Mouse (Mus musculus) embryonic facial prominence, embryonic 13.5 days (tissue): ENCODE data around the gene Gm11541. TPM values are rescaled to one million over a fixed set of nuclear protein-coding genes. Genes with fewer than 3 reads are reported as not detected.

Experiments
- ATAC-seq: fragments of 200-750 bp; cut with Nextera tagmentation; 2 replicates; pipeline ENCODE4 v1.8.0; 2017; ENCODE audit warnings: low read depth; ENCODE audit not compliant: insufficient number of reproducible peaks, insufficient read depth, low FRiP score, low TSS enrichment
- H3K27ac ChIP-seq: fragments of 300-500 bp; sonication (generic); 2 replicates; pipeline ENCODE4 v1.5.1; 2015; ENCODE audit warnings: moderate library complexity, mild to moderate bottlenecking, inconsistent platforms
- H3K27me3 ChIP-seq: fragments of 300-500 bp; sonication (generic); 2 replicates; pipeline ENCODE4 v1.6.1; 2015; ENCODE audit warnings: mild to moderate bottlenecking, inconsistent platforms
- H3K36me3 ChIP-seq: fragments of 300-500 bp; sonication (generic); 2 replicates; pipeline ENCODE4 v1.6.1; 2015; ENCODE audit warnings: mild to moderate bottlenecking, inconsistent platforms
- H3K4me1 ChIP-seq: fragments of 300-500 bp; sonication (generic); 2 replicates; pipeline ENCODE4 v1.6.1; 2015; ENCODE audit warnings: inconsistent platforms
- H3K4me2 ChIP-seq: fragments of 300-500 bp; sonication (generic); 2 replicates; pipeline ENCODE4 v1.6.1; 2015; ENCODE audit warnings: moderate library complexity, mild to moderate bottlenecking, inconsistent platforms
- H3K4me3 ChIP-seq: fragments of 300-500 bp; sonication (generic); 2 replicates; pipeline ENCODE4 v1.5.1; 2015; ENCODE audit warnings: mild to moderate bottlenecking, inconsistent platforms
- H3K9ac ChIP-seq: fragments of 300-500 bp; sonication (generic); 2 replicates; pipeline ENCODE4 v1.6.1; 2015; ENCODE audit warnings: mild to moderate bottlenecking, inconsistent platforms
- H3K9me3 ChIP-seq: fragments of 300-500 bp; sonication (generic); 2 replicates; pipeline ENCODE4 v1.6.1; 2016; ENCODE audit warnings: inconsistent platforms
- WGBS: fragments of 180-500 bp; shearing (Covaris S2); methylation state at CpG from one replicate; pipeline ENCODE4 v1.1.7; 2015; ENCODE audit warnings: mixed read lengths; 5-methylcytosine and 5-hydroxymethylcytosine counted together
- polyA plus RNA-seq: library from polyadenylated mRNA; unstranded; fragments of >200 nt; fragmentation: Nextera tagmentation; extraction: Ambion mirVana; gene quantifications from 2 replicates; pipeline ENCODE4 v1.2.1, GENCODE M21; 2015

The Gm11541 gene
- 1.2 and 1.4 TPM in 2 replicates for polyA plus RNA-seq

DNA sequence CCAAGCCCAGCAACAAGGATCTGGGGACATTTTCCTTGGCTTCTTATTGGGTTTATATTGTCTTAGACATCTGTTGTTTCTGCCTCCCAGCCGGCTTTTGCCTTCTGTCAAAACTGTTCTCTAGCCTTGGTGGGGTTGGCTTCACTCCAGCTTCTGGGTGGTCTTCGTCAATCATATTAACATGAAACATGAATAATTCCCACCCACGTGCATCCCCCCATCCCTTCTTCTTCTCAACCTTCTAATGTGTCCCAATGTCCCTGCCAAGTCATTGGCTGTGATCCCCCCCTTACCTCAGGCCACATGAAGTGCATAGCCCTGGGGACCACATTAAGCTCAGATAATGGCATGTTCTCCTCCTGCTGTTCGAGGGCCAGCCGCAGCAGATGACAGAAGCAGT, at the start of gene Gm11541:
Gm11541 (minus strand) TSS at position 28 of the 400 bp plus-strand sequence.
- no peak for ATAC-seq
- no peak within 1 kb of the TSS for H3K9ac ChIP-seq
- 44% methylated on average over 5 of the region's 5 CpGs for WGBS

GRCm38 (mm10) chr11:94752946-94753713, 48.8 kb upstream of the Gm11541 start:
- H3K4me2 ChIP-seq = no peak overlapping the region
- H3K27ac ChIP-seq = no peak overlapping the region
- no peak overlapping the region for H3K4me3 ChIP-seq
- no peaks in the 10 kb centered on the region for H3K36me3 ChIP-seq
- H3K9ac ChIP-seq = no peak overlapping the region
- H3K27me3 ChIP-seq = no peaks in the 10 kb centered on the region
- WGBS = 59% methylated on average over 2 of the region's 2 CpGs
- H3K9me3 ChIP-seq = no peaks in the 10 kb centered on the region
- no peaks in the 10 kb centered on the region for H3K4me1 ChIP-seq
- ATAC-seq = no peak

More for the DNA sequence above, at the start of gene Gm11541:
- no peak within 1 kb of the TSS for H3K4me2 ChIP-seq
- H3K36me3 ChIP-seq = no peaks in the 10 kb centered on the region
- peaks cover 17% of the 10 kb centered on the region for H3K4me1 ChIP-seq
- H3K27me3 ChIP-seq = 0 out of 2 replicates have a peak, but pooled peaks cover 5% of the 10 kb centered on the region
- H3K4me3 ChIP-seq = no peak within 1 kb of the TSS
- no peaks in the 10 kb centered on the region for H3K9me3 ChIP-seq
- peak within 1 kb of the TSS; percentile 44; the same call in 1 of the 2 replicates for H3K27ac ChIP-seq

DNA sequence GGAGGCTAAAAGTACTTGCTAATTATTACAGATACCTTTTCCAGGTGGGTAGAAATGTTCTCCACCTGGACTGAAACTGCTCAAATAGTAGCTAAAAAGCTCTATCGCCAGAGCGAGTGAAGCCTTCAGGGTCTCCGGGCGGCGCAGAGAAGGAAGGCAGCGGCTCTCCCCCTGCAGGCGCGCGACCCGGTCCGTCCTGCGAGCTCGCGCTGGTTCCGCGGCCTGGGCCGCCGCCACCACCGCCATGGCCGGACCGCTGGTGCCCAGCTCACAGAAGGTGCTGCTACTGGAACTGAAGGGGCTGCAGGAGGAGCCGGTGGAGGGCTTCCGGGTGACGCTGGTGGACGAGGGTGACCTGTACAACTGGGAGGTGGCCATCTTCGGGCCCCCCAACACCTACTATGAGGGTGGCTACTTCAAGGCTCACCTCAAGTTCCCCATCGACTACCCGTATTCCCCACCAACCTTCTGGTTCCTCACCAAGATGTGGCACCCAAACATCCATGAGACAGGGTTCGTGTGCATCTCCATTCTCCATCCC, 37.5 kb upstream of the Gm11541 start, which contains the start of gene Cdc34b:
Cdc34b (plus strand) TSS at position 51 of the 541 bp plus-strand sequence.
- no peak within 1 kb of the TSS for H3K27ac ChIP-seq
- no peaks in the 10 kb centered on the region for H3K27me3 ChIP-seq
- WGBS = 76% methylated on average over 29 of the region's 29 CpGs
- ATAC-seq = no peak
- no peak within 1 kb of the TSS for H3K4me3 ChIP-seq
- no peak within 1 kb of the TSS for H3K4me2 ChIP-seq
- H3K9ac ChIP-seq = no peak within 1 kb of the TSS
- no peaks in the 10 kb centered on the region for H3K36me3 ChIP-seq
- no peaks in the 10 kb centered on the region for H3K9me3 ChIP-seq
- H3K4me1 ChIP-seq = no peaks in the 10 kb centered on the region

GRCm38 (mm10) chr11:94735746-94736145, 31.4 kb upstream of the Gm11541 start:
- Histone ChIP-seq H3K4me1 (no peaks in the 10 kb centered on the region), H3K4me3 (no peak overlapping the region), H3K9me3 (no peaks in the 10 kb centered on the region), H3K9ac (no peak overlapping the region), H3K36me3 (no peaks in the 10 kb centered on the region), H3K4me2 (no peak overlapping the region), H3K27ac (no peak overlapping the region), H3K27me3 (no peaks in the 10 kb centered on the region)
- ATAC-seq = no peak
- 69% methylated on average over 2 of the region's 2 CpGs for WGBS

DNA sequence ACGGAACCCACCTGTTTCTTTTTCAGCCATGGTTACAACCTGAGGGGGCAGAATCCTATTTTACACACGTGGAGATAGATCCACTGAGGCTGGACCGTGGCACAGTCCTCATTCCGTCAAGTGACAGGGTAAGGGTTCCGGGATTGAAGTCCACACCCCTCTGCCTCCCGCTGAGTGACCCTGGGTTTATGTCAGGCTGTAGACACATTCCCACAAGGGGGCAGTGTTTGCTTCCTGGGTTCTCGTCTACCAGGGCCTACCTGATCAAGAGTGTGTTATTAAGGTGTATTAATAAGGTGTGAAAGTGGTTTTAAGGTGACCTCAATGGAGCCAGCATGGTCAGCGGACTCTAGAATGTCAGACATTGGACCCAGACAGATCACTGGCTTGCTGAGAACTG, 28.5 kb upstream of the Gm11541 start:
- Histone ChIP-seq H3K4me3 (no peak overlapping the region), H3K36me3 (no peaks in the 10 kb centered on the region), H3K4me1 (no peaks in the 10 kb centered on the region), H3K4me2 (no peak overlapping the region), H3K27me3 (no peaks in the 10 kb centered on the region), H3K9me3 (no peaks in the 10 kb centered on the region), H3K27ac (no peak overlapping the region), H3K9ac (no peak overlapping the region)
- ATAC-seq = no peak
- WGBS = 43% methylated on average over 8 of the region's 8 CpGs

DNA sequence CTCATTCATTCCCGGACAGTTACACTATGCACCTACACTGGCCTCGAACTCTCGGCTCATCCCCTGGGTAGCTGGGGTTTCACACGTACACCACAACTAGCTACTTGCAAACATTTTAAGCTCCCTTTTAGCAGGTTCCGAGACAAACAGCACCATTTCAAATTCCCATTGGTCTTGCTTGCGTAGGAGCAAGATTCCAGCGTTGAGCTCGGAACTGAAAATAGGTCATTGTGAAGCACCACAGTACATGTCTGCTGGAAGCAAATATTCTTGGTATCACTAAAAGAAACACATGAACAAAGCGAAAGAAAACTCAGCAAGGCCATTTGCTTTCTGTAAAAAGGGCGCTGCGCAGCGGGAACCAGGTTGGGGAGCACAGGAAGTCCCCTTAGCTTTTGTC, 26.9 kb upstream of the Gm11541 start:
- WGBS = 89% methylated on average over 12 of the region's 12 CpGs

DNA sequence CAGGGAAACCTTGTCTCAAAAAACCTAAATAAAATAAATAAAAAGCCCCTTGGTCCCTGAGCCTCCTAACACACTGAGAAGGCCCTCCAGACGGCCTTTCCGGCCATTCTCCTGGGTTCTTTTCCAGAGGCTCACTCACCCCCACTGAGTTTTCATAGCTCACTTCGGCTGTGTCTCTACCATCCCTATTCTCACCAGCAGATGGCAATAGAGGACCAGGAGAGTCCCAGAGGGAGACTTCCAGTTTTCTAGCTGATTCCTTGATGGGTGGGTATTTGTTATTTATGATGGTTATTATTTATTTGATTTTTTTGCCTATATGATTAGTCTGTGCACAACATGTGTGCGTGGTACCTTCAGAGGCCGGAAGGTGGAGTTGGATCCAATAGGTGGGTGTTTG, 26.0 kb upstream of the Gm11541 start:
- Histone ChIP-seq H3K4me1 (no peaks in the 10 kb centered on the region), H3K27ac (no peak overlapping the region), H3K4me3 (no peak overlapping the region), H3K9ac (no peak overlapping the region), H3K36me3 (no peaks in the 10 kb centered on the region), H3K4me2 (no peak overlapping the region), H3K27me3 (no peaks in the 10 kb centered on the region), H3K9me3 (no peaks in the 10 kb centered on the region)
- WGBS = 28% methylated on average over 5 of the region's 5 CpGs
- no peak for ATAC-seq

More for the DNA sequence above, 26.9 kb upstream of the Gm11541 start:
- Histone ChIP-seq H3K4me3 (no peak overlapping the region), H3K36me3 (no peaks in the 10 kb centered on the region), H3K27ac (no peak overlapping the region), H3K4me2 (no peak overlapping the region), H3K27me3 (no peaks in the 10 kb centered on the region), H3K9me3 (no peaks in the 10 kb centered on the region), H3K9ac (no peak overlapping the region), H3K4me1 (no peaks in the 10 kb centered on the region)
- ATAC-seq = no peak

DNA sequence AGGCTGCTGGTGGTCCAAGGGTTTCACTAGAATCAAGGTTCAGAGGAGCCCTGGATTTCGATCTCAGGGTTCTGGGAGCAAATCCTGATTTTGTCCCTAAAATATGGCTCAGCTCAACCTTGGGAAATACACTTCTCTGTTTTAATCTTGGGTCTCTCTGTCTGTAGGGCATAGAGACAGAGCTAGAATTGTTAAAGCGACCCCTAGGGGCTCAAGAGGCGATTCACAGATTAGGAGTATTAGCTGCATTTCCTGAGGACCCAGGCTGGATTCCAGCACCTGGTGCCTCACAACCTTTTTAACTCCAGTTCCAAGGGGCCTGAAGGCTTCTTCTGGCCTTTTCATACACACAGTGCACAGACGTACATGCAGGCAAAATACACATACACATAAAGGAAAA, 25.3 kb upstream of the Gm11541 start:
- no peak for ATAC-seq
- Histone ChIP-seq H3K4me1 (no peaks in the 10 kb centered on the region), H3K9ac (no peak overlapping the region), H3K27ac (no peak overlapping the region), H3K36me3 (no peaks in the 10 kb centered on the region), H3K4me3 (no peak overlapping the region), H3K27me3 (no peaks in the 10 kb centered on the region), H3K9me3 (no peaks in the 10 kb centered on the region), H3K4me2 (no peak overlapping the region)
- WGBS = 27% methylated on average over 4 of the region's 4 CpGs

DNA sequence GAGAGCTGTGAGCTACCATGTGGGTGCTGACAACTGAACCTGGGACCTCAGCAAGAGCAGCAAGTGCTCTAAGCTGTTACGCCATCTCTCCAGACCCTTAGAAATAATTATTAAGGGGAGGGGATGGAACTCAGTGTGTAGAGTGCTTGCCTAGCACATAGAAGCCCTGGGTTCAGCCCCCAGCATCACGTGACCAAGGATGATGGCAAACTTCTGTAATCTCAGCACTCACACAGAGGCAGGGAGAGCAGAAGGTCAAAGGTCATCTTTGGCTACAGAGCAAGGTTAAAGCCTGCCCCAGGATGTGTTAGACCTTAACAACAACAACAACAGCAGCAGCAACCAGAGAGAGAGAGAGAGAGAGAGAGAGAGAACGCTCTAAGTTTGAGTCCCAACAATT, 24.2 kb upstream of the Gm11541 start:
- Histone ChIP-seq H3K27ac (no peak overlapping the region), H3K4me3 (no peak overlapping the region), H3K36me3 (no peaks in the 10 kb centered on the region), H3K9me3 (no peaks in the 10 kb centered on the region), H3K4me2 (no peak overlapping the region), H3K4me1 (no peaks in the 10 kb centered on the region), H3K9ac (no peak overlapping the region), H3K27me3 (no peaks in the 10 kb centered on the region)
- 78% methylated on average over 3 of the region's 3 CpGs for WGBS
- no peak for ATAC-seq

- Histone ChIP-seq H3K9me3 (no peaks in the 10 kb centered on the region), H3K4me1 (no peaks in the 10 kb centered on the region), H3K9ac (no peak overlapping the region), H3K4me3 (no peak overlapping the region), H3K4me2 (no peak overlapping the region), H3K27ac (no peak overlapping the region), H3K27me3 (no peaks in the 10 kb centered on the region), H3K36me3 (no peaks in the 10 kb centered on the region)
- WGBS = 85% methylated on average over 3 of the region's 3 CpGs
- no peak for ATAC-seq
Observed at GRCm38 (mm10) chr11:94727306-94727705, 23.0 kb upstream of the Gm11541 start.

- Histone ChIP-seq H3K27me3 (no peaks in the 10 kb centered on the region), H3K9me3 (no peaks in the 10 kb centered on the region), H3K27ac (no peak overlapping the region), H3K4me3 (no peak overlapping the region), H3K4me2 (no peak overlapping the region), H3K9ac (no peak overlapping the region), H3K4me1 (peaks cover 20% of the 10 kb centered on the region), H3K36me3 (no peaks in the 10 kb centered on the region)
- no peak for ATAC-seq
- WGBS = 74% methylated on average over 2 of the region's 2 CpGs
Observed at GRCm38 (mm10) chr11:94719216-94719615, 14.9 kb upstream of the Gm11541 start.
